Comparison of ENCODE assay signal across 23 mouse cellular contexts in the genomic region with DNA sequence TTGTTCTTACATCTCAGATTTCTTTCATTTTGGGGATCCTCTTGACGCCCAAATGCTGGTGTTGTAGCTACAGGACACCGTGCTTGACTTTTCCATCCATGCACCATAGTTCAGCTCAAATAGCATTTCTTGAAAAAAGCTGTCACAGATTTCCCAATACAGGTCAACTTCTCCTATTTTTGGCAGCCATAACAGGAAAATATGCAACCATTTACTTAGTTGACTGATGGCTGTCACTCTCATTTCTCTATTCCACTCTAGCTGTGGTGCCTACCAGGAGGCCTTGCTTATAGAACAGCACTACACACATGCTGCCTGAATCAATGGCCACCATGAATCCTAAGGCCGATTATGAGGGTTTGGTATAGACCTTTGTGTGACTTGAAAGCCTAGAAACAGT.
DNase-seq lines count a peak whose midpoint lies in the region; ATAC-seq and TF ChIP-seq lines count a peak whose summit lies in the region.
"Had no signal": no experiment of that assay in that cellular context is flagged by ENCODE, and none has a peak within 500 bp of the region (broad histone marks: within the 10 kb centered on the region; RNA-seq: fewer than 3 reads in every experiment).

No protein-coding gene starts in this region.

- H3K4me1 ChIP-seq in liver, adult 2 months (ENCODE audit: control insufficient read depth, insufficient read depth, low read length): no peaks in the 10 kb centered on the region
- H3K4me1 ChIP-seq in midbrain, embryonic 11.5 days (ENCODE audit: control insufficient read depth, insufficient read depth, low read length): no peaks in the 10 kb centered on the region
- no peaks in the 10 kb centered on the region for H3K4me1 ChIP-seq in midbrain, embryonic 15.5 days
- H3K4me1 ChIP-seq: embryonic facial prominence, embryonic 13.5 days; forebrain, embryonic 12.5 days; heart, embryonic 12.5 days; hindbrain, embryonic 12.5 days had no signal

- WGBS in liver, adult 2 months: 83% methylated on average over 3 of the region's 3 CpGs
- WGBS in midbrain, embryonic 11.5 days: 92% methylated on average over 3 of the region's 3 CpGs
- WGBS in midbrain, embryonic 15.5 days: 88% methylated on average over 3 of the region's 3 CpGs

- TF ChIP-seq POLR2A in liver, adult 2 months (IDR thresholded peaks at IDR 0.05; ENCODE audit: extremely low read depth, insufficient read depth, low read length): no peak

- no peak overlapping the region for H3K4me3 ChIP-seq in liver, adult 2 months (ENCODE audit: insufficient read depth, low read depth, low read length)
- H3K4me3 ChIP-seq in midbrain, embryonic 11.5 days (ENCODE audit: low read depth, low read length): no peak overlapping the region
- no peak overlapping the region for H3K4me3 ChIP-seq in midbrain, embryonic 15.5 days
- H3K4me3 ChIP-seq: embryonic facial prominence, embryonic 13.5 days; forebrain, embryonic 12.5 days; heart, embryonic 12.5 days; hindbrain, embryonic 12.5 days had no signal

- H3K36me3 ChIP-seq in liver, adult 2 months (ENCODE audit: control insufficient read depth, insufficient read depth, low read length): no peaks in the 10 kb centered on the region
- no peaks in the 10 kb centered on the region for H3K36me3 ChIP-seq in midbrain, embryonic 11.5 days (ENCODE audit: control insufficient read depth, insufficient read depth, low read length)
- no peaks in the 10 kb centered on the region for H3K36me3 ChIP-seq in midbrain, embryonic 15.5 days (replicated peaks)
- H3K36me3 ChIP-seq: embryonic facial prominence, embryonic 13.5 days; forebrain, embryonic 12.5 days; heart, embryonic 12.5 days; hindbrain, embryonic 12.5 days had no signal

- H3K9ac ChIP-seq in liver, adult 2 months (ENCODE audit: low read depth, low read length): no peak overlapping the region
- H3K9ac ChIP-seq in midbrain, embryonic 11.5 days (ENCODE audit: low read length): no peak overlapping the region
- no peak overlapping the region for H3K9ac ChIP-seq in midbrain, embryonic 15.5 days
- H3K9ac ChIP-seq: embryonic facial prominence, embryonic 13.5 days; forebrain, embryonic 12.5 days; heart, embryonic 12.5 days; hindbrain, embryonic 12.5 days had no signal

- no peaks in the 10 kb centered on the region for H3K9me3 ChIP-seq in midbrain, embryonic 11.5 days (ENCODE audit: control insufficient read depth, low read length)
- H3K9me3 ChIP-seq in midbrain, embryonic 15.5 days: no peaks in the 10 kb centered on the region
- H3K9me3 ChIP-seq: embryonic facial prominence, embryonic 13.5 days; forebrain, embryonic 12.5 days; heart, embryonic 12.5 days; hindbrain, embryonic 12.5 days had no signal

- no peaks in the 10 kb centered on the region for H3K27me3 ChIP-seq in liver, adult 2 months (ENCODE audit: control insufficient read depth, insufficient read depth, low read length)
- H3K27me3 ChIP-seq in midbrain, embryonic 11.5 days (ENCODE audit: control insufficient read depth, insufficient read depth, low read length): no peaks in the 10 kb centered on the region
- H3K27me3 ChIP-seq in midbrain, embryonic 15.5 days (replicated peaks): no peaks in the 10 kb centered on the region
- H3K27me3 ChIP-seq: embryonic facial prominence, embryonic 13.5 days; forebrain, embryonic 12.5 days; heart, embryonic 12.5 days; hindbrain, embryonic 12.5 days had no signal

- no peaks in the 10 kb centered on the region for H3K79me2 ChIP-seq in liver, adult 2 months (ENCODE audit: control insufficient read depth, insufficient read depth, low read length)

- TF ChIP-seq CTCF in liver, adult 2 months (IDR thresholded peaks at IDR 0.05; ENCODE audit: low read depth, low read length): no peak

- peak; percentile 17 for DNase-seq in liver, adult 2 months (ENCODE audit: extremely low read depth, low read depth, low spot score)
- DNase-seq in liver: no peak
- DNase-seq in midbrain, embryonic 11.5 days (ENCODE audit: low spot score, missing footprints): peak; percentile 1
- DNase-seq in kidney, postnatal 14 days: no peak
- no peak for DNase-seq in gastrocnemius, adult 8-10 months (ENCODE audit: low spot score in 2 of 2)
- DNase-seq in retina, postnatal 1 day: no peak
- DNase-seq: adrenal gland, adult 2 months; adrenal gland, postnatal 36 days; B cell, adult 2 months; cerebellum, adult 11-12 months; cerebellum, adult 9-10 months; cerebellum, postnatal 25 days; gastrocnemius, postnatal 14 days; heart, postnatal 4 days had no signal

- no peak overlapping the region for H3K27ac ChIP-seq in liver, adult 2 months (replicated peaks; ENCODE audit: insufficient read depth, low read depth, low read length)
- H3K27ac ChIP-seq in midbrain, embryonic 11.5 days (ENCODE audit: low read depth, low read length): no peak overlapping the region
- H3K27ac ChIP-seq in midbrain, embryonic 15.5 days: no peak overlapping the region
- H3K27ac ChIP-seq: embryonic facial prominence, embryonic 13.5 days; forebrain, embryonic 12.5 days; hindbrain, embryonic 12.5 days; hindbrain, postnatal 0 days had no signal

- ATAC-seq in midbrain, embryonic 11.5 days (ENCODE audit: low FRiP score): no peak
- no peak for ATAC-seq in midbrain, embryonic 15.5 days (replicated peaks)
- ATAC-seq in megakaryocyte, adult 5-6 weeks (ENCODE audit: poor library complexity, severe bottlenecking): peak; percentile 63
- ATAC-seq: CD4-positive, CD25-positive, alpha-beta regulatory T cell, adult 4 months; forebrain, embryonic 16.5 days; hindbrain, postnatal 0 days had no signal

- H3K4me2 ChIP-seq in midbrain, embryonic 11.5 days: no peak overlapping the region
- no peak overlapping the region for H3K4me2 ChIP-seq in midbrain, embryonic 15.5 days
- H3K4me2 ChIP-seq: embryonic facial prominence, embryonic 13.5 days; forebrain, embryonic 12.5 days; heart, embryonic 12.5 days; hindbrain, embryonic 12.5 days had no signal

Comparison
In these comparisons a context has a peak if more than half of its experiments do, and no peak if none do; other contexts are left out.
1. DNase-seq: peak in liver, adult 2 months (single experiment) and midbrain, embryonic 11.5 days (single experiment); none in liver (single experiment), kidney, postnatal 14 days (single experiment), gastrocnemius, adult 8-10 months (0 of 2) and retina, postnatal 1 day (single experiment).